Mouse (Mus musculus): Measurements from ENCODE around the gene Tmem151a.

Tmem151a gene

GRCm38 (mm10) chr19:5048138-5049056 lies 36.9 kb downstream of the Tmem151a start:
- DNase-seq (ENCODE audit: extremely low spot score, low read depth, low spot score) = no peak

- DNase-seq (ENCODE audit: extremely low spot score, low read depth, low spot score) = no peak
Measured at GRCm38 (mm10) chr19:5045531-5045930, 39.8 kb downstream of the Tmem151a start.

- DNase-seq (ENCODE audit: extremely low spot score, low read depth, low spot score) = no peak
Measured at GRCm38 (mm10) chr19:5041588-5041987, 43.7 kb downstream of the Tmem151a start.

GRCm38 (mm10) chr19:5040862-5041523 lies 44.3 kb downstream of the Tmem151a start, which contains the start of gene Brms1:
Gene Brms1 (plus strand): TSS chr19:5041354.
- DNase-seq (ENCODE audit: extremely low spot score, low read depth, low spot score) = no peak

- no peak for DNase-seq (ENCODE audit: extremely low spot score, low read depth, low spot score)
Measured at GRCm38 (mm10) chr19:5039301-5040114, 45.8 kb downstream of the Tmem151a start.

GRCm38 (mm10) chr19:5038709-5039156 lies 46.6 kb downstream of the Tmem151a start, which contains the start of the genes B4gat1 and AC124502.3:
Gene B4gat1 (plus strand): TSS chr19:5038826.
Gene AC124502.3 (plus strand): TSS chr19:5038891.
- DNase-seq (ENCODE audit: extremely low spot score, low read depth, low spot score) = no peak

- no peak for DNase-seq (ENCODE audit: extremely low spot score, low read depth, low spot score)
Measured at GRCm38 (mm10) chr19:5037678-5038571, 47.4 kb downstream of the Tmem151a start.

- DNase-seq (ENCODE audit: extremely low spot score, low read depth, low spot score) = no peak
Measured at GRCm38 (mm10) chr19:5036577-5036976, 48.8 kb downstream of the Tmem151a start.

GRCm38 (mm10) chr19:5032686-5033085 lies 52.6 kb downstream of the Tmem151a start:
- no peak for DNase-seq (ENCODE audit: extremely low spot score, low read depth, low spot score)

GRCm38 (mm10) chr19:5026111-5026510 lies 59.2 kb downstream of the Tmem151a start:
- DNase-seq (ENCODE audit: extremely low spot score, low read depth, low spot score) = no peak

GRCm38 (mm10) chr19:5023621-5024479 lies 61.5 kb downstream of the Tmem151a start, which contains the start of gene Slc29a2:
Gene Slc29a2 (plus strand): TSS chr19:5023860.
- no peak for DNase-seq (ENCODE audit: extremely low spot score, low read depth, low spot score)

- DNase-seq (ENCODE audit: extremely low spot score, low read depth, low spot score) = no peak
Measured at GRCm38 (mm10) chr19:5021416-5021815, 63.9 kb downstream of the Tmem151a start.

Measured in hindlimb bud, embryonic 11.5 days (tissue).